Mouse (Mus musculus): ENCODE measurements around the gene Trpm3.

- TF ChIP-seq GATA1 (IDR thresholded peaks at IDR 0.05; ENCODE audit: borderline replicate concordance, low read length) (no peak), FLI1 (IDR thresholded peaks at IDR 0.05; ENCODE audit: low read length) (no peak)
Observed at GRCm38 (mm10) chr19:22691995-22692394, 553.1 kb downstream of the Trpm3 start.
